Mouse (Mus musculus) lung, adult 2 months (tissue): ENCODE data around the gene 4930518I15Rik. TPM values are rescaled to one million over a fixed set of nuclear protein-coding genes. Genes with fewer than 3 reads are reported as not detected.
"Not testable (repeated sequence)": the region's sequence is repeated elsewhere in the genome, so short reads cannot be mapped to it uniquely, and the experiment has no call there.

Experiments used
- DNase-seq: peaks from one replicate; pipeline ENCODE4 v3.0.0; 2022
- H3K4me1 ChIP-seq: fragments of 200-500 bp; 2 replicates; pipeline ENCODE4 v1.6.1; 2011; ENCODE audit warnings: low read length; ENCODE audit not compliant: control insufficient read depth, insufficient read depth
- H3K4me3 ChIP-seq: fragments of 200-500 bp; replicated peaks from 2 replicates; pipeline ENCODE3; 2011; ENCODE audit warnings: low read depth, mild to moderate bottlenecking, control low read depth, low read length; ENCODE audit errors: extremely low read depth
- CTCF ChIP-seq: fragments of 200-500 bp; IDR thresholded peaks from 2 replicates; pipeline ENCODE4 v1.5.1; 2011; ENCODE audit warnings: mild to moderate bottlenecking, low read length, control low read depth; ENCODE audit not compliant: insufficient read depth
- POLR2A ChIP-seq: fragments of 200-500 bp; IDR thresholded peaks from 2 replicates; pipeline ENCODE4 v1.6.1; 2011; ENCODE audit warnings: low read depth, mild to moderate bottlenecking, control low read depth, low read length, borderline replicate concordance; ENCODE audit errors: extremely low read depth
- WGBS: fragments of 180-500 bp; shearing (Covaris S2); methylation state at CpG from one replicate; pipeline ENCODE4 v1.1.7; 2018; 5-methylcytosine and 5-hydroxymethylcytosine counted together
- polyA plus RNA-seq: library from polyadenylated mRNA; depleted of rRNA; stranded (reverse); fragments of >200 nt; gene quantifications from 2 replicates; pipeline ENCODE4 v1.2.3, GENCODE M21; 2012

The 4930518I15Rik gene
- polyA plus RNA-seq, 1 experiment = 1.7 TPM

GRCm38 (mm10) chr2:156863487-156864160 is 5.9 kb upstream of the 4930518I15Rik start:
- TF ChIP-seq CTCF (no peak), POLR2A (no peak)
- peak; percentile 64 for DNase-seq
- Histone ChIP-seq H3K4me3 (peak overlapping the region; percentile 80), H3K4me1 (peaks cover 11% of the 10 kb centered on the region; the same call in 1 of the 2 replicates)
- 1% methylated on average over 28 of the region's 28 CpGs for WGBS

GRCm38 (mm10) chr2:156862772-156863486 is 5.2 kb upstream of the 4930518I15Rik start, which contains the start of gene Rab5if:
Rab5if (plus strand) TSS chr2:156863128.
- H3K4me1 ChIP-seq = peaks cover 12% of the 10 kb centered on the region; the same call in 1 of the 2 replicates
- under 1% methylated on average over 89 of the region's 98 CpGs for WGBS
- DNase-seq = peak; percentile 98
- 0 out of 2 replicates have a peak, but pooled peaks have one; percentile 30 for TF ChIP-seq CTCF
- peak; percentile 79 for TF ChIP-seq POLR2A
- peak within 1 kb of the TSS; percentile 84 for H3K4me3 ChIP-seq

- no peak for TF ChIP-seq CTCF
- TF ChIP-seq POLR2A = no peak
- H3K4me3 ChIP-seq = peak overlapping the region; percentile 84
- WGBS = 0% methylated on average over 19 of the region's 19 CpGs
- DNase-seq = peak; percentile 41
- peaks cover 14% of the 10 kb centered on the region; the same call in 1 of the 2 replicates for H3K4me1 ChIP-seq
Observed at GRCm38 (mm10) chr2:156862041-156862717, 4.4 kb upstream of the 4930518I15Rik start.

- DNase-seq = no peak
- 63% methylated on average over 7 of the region's 7 CpGs for WGBS
- Histone ChIP-seq H3K4me1 (peaks cover 7% of the 10 kb centered on the region; the same call in 1 of the 2 replicates), H3K4me3 (no peak overlapping the region)
- no peak for TF ChIP-seq POLR2A
- no peak for TF ChIP-seq CTCF
Observed at GRCm38 (mm10) chr2:156858671-156859070, 925 bp upstream of the 4930518I15Rik start.

GRCm38 (mm10) chr2:156857385-156857791 is 358 bp downstream of the 4930518I15Rik start:
- Histone ChIP-seq H3K4me1 (peaks cover 7% of the 10 kb centered on the region; the same call in 1 of the 2 replicates), H3K4me3 (no peak overlapping the region)
- TF ChIP-seq POLR2A (no peak), CTCF (no peak)
- 28% methylated on average over 3 of the region's 3 CpGs for WGBS
- DNase-seq = no peak

- Histone ChIP-seq H3K4me3 (no peak overlapping the region), H3K4me1 (peaks cover 4% of the 10 kb centered on the region; the same call in 1 of the 2 replicates)
- DNase-seq = no peak
- 90% methylated on average over 1 of the region's 1 CpGs for WGBS
- no peak for TF ChIP-seq CTCF
- TF ChIP-seq POLR2A = no peak
Observed at GRCm38 (mm10) chr2:156856311-156856710, 1.4 kb downstream of the 4930518I15Rik start.

GRCm38 (mm10) chr2:156853999-156854771 is 3.6 kb downstream of the 4930518I15Rik start:
- WGBS = 45% methylated on average over 13 of the region's 13 CpGs
- H3K4me1 ChIP-seq, H3K4me3 ChIP-seq, DNase-seq: not testable (repeated sequence)
- TF ChIP-seq CTCF = peak; percentile 66

GRCm38 (mm10) chr2:156853584-156853983 is 4.2 kb downstream of the 4930518I15Rik start:
- DNase-seq, H3K4me3 ChIP-seq, H3K4me1 ChIP-seq: not testable (repeated sequence)
- 72% methylated on average over 8 of the region's 13 CpGs for WGBS

- 49% methylated on average over 5 of the region's 5 CpGs for WGBS
- DNase-seq = no peak
- TF ChIP-seq CTCF (no peak), POLR2A (no peak)
- H3K4me3 ChIP-seq = no peak overlapping the region
- no peaks in the 10 kb centered on the region; the same call in 1 of the 2 replicates for H3K4me1 ChIP-seq
Observed at GRCm38 (mm10) chr2:156850505-156850904, 7.2 kb downstream of the 4930518I15Rik start.
